Mouse (Mus musculus) liver, embryonic 14.5 days (tissue): ENCODE results near the gene Sun3.

ENCODE experiments used
- CTCF ChIP-seq: IDR thresholded peaks from 2 replicates; pipeline ENCODE4 v1.5.1; 2016; ENCODE audit warnings: antibody characterized with exemption, low read depth, control low read depth
- EP300 ChIP-seq: IDR thresholded peaks from 2 replicates; pipeline ENCODE4 v1.6.1; 2016; ENCODE audit warnings: antibody characterized with exemption, low read depth

- TF ChIP-seq CTCF = no peak
- TF ChIP-seq EP300 = no peak
These were observed 11.7 kb upstream of the Sun3 start for GRCm38 (mm10) chr11:9060484-9060883.
